Mouse (Mus musculus) hindbrain, embryonic 11.5 days (tissue): Measurements from ENCODE around the gene Ift122. TPM values are rescaled to one million over a fixed set of nuclear protein-coding genes. Genes with fewer than 3 reads are reported as not detected.

Experiments used
- ATAC-seq: fragments of 200-750 bp; cut with Nextera tagmentation; 2 replicates; pipeline ENCODE4 v1.8.0; 2017; ENCODE audit warnings: mild to moderate bottlenecking, moderate TSS enrichment, moderate library complexity; ENCODE audit not compliant: low FRiP score
- DNase-seq: peaks from one replicate; pipeline ENCODE4 v3.0.0-alpha.2; 2015; ENCODE audit warnings: low spot score
- H3K27ac ChIP-seq: fragments of 300-500 bp; sonication (generic); 2 replicates; pipeline ENCODE4 v1.5.1; 2014; ENCODE audit warnings: mild to moderate bottlenecking, low read depth, low read length
- H3K27me3 ChIP-seq: fragments of 300-500 bp; sonication (generic); 2 replicates; pipeline ENCODE4 v1.6.1; 2014; ENCODE audit warnings: mild to moderate bottlenecking, low read length, moderate library complexity, mixed read lengths; ENCODE audit not compliant: control insufficient read depth, insufficient read depth
- H3K36me3 ChIP-seq: fragments of 300-500 bp; sonication (generic); 2 replicates; pipeline ENCODE4 v1.6.1; 2014; ENCODE audit warnings: mild to moderate bottlenecking, low read length, moderate library complexity, mixed read lengths; ENCODE audit not compliant: control insufficient read depth, insufficient read depth
- H3K4me1 ChIP-seq: fragments of 300-500 bp; sonication (generic); replicated peaks from 2 replicates; pipeline ENCODE4 v1.6.1; 2014; ENCODE audit warnings: low read length, mixed read lengths; ENCODE audit not compliant: control insufficient read depth, insufficient read depth
- H3K4me2 ChIP-seq: fragments of 300-500 bp; sonication (generic); replicated peaks from 2 replicates; pipeline ENCODE4 v1.6.1; 2014; ENCODE audit warnings: mild to moderate bottlenecking, low read depth, low read length
- H3K4me3 ChIP-seq: fragments of 300-500 bp; sonication (generic); 2 replicates; pipeline ENCODE4 v1.5.1; 2014; ENCODE audit warnings: low read depth, low read length
- H3K9ac ChIP-seq: fragments of 300-500 bp; sonication (generic); 2 replicates; pipeline ENCODE4 v1.6.1; 2014; ENCODE audit warnings: low read depth, low read length
- H3K9me3 ChIP-seq: fragments of 300-500 bp; sonication (generic); 2 replicates; pipeline ENCODE4 v1.6.1; 2016; ENCODE audit warnings: low read length; ENCODE audit not compliant: control insufficient read depth
- WGBS: fragments of 180-500 bp; shearing (Covaris S2); extraction: QIAGEN DNeasy Blood & Tissue Kit; methylation state at CpG from one replicate; pipeline ENCODE4 v1.1.7; 2014; 5-methylcytosine and 5-hydroxymethylcytosine counted together
- polyA plus RNA-seq: library from polyadenylated mRNA; unstranded; fragments of >200 nt; fragmentation: Nextera tagmentation; extraction: Ambion mirVana; gene quantifications from 2 replicates; pipeline ENCODE4 v1.2.1, GENCODE M21; 2014

Gene Ift122
- polyA plus RNA-seq, 1 experiment from 2014 or later = 22.5 TPM

GRCm38 (mm10) chr6:115892363-115892762, 39.1 kb downstream of the Ift122 start:
- H3K36me3 ChIP-seq = peaks cover 3% of the 10 kb centered on the region
- no peak for ATAC-seq
- no peaks in the 10 kb centered on the region for H3K4me1 ChIP-seq
- DNase-seq = no peak
- no peaks in the 10 kb centered on the region for H3K9me3 ChIP-seq
- H3K27me3 ChIP-seq = no peaks in the 10 kb centered on the region
- H3K4me2 ChIP-seq = no peak overlapping the region
- WGBS = 85% methylated on average over 3 of the region's 3 CpGs
- no peak overlapping the region; the same call in 1 of the 2 replicates for H3K27ac ChIP-seq
- H3K4me3 ChIP-seq = no peak overlapping the region
- H3K9ac ChIP-seq = no peak overlapping the region

- Histone ChIP-seq H3K36me3 (0 out of 2 replicates have a peak, but pooled peaks cover 3% of the 10 kb centered on the region), H3K27me3 (no peaks in the 10 kb centered on the region), H3K4me3 (no peak overlapping the region), H3K9me3 (no peaks in the 10 kb centered on the region), H3K4me1 (no peaks in the 10 kb centered on the region), H3K4me2 (no peak overlapping the region), H3K9ac (no peak overlapping the region), H3K27ac (no peak overlapping the region)
- ATAC-seq (no peak), DNase-seq (no peak)
- WGBS = 36% methylated on average over 1 of the region's 1 CpGs
Measured at GRCm38 (mm10) chr6:115896346-115896745, 43.1 kb downstream of the Ift122 start.

GRCm38 (mm10) chr6:115897117-115897516, 43.8 kb downstream of the Ift122 start:
- no peak overlapping the region for H3K27ac ChIP-seq
- 80% methylated on average over 4 of the region's 4 CpGs for WGBS
- H3K27me3 ChIP-seq = no peaks in the 10 kb centered on the region
- no peak overlapping the region for H3K4me3 ChIP-seq
- no peak for DNase-seq
- no peak overlapping the region for H3K4me2 ChIP-seq
- no peak overlapping the region for H3K9ac ChIP-seq
- H3K4me1 ChIP-seq = no peaks in the 10 kb centered on the region
- ATAC-seq = no peak
- 0 out of 2 replicates have a peak, but pooled peaks cover 3% of the 10 kb centered on the region for H3K36me3 ChIP-seq
- H3K9me3 ChIP-seq = no peaks in the 10 kb centered on the region

- H3K4me1 ChIP-seq = no peaks in the 10 kb centered on the region
- WGBS = 82% methylated on average over 7 of the region's 7 CpGs
- no peaks in the 10 kb centered on the region for H3K27me3 ChIP-seq
- no peak overlapping the region for H3K9ac ChIP-seq
- no peaks in the 10 kb centered on the region for H3K36me3 ChIP-seq
- H3K4me3 ChIP-seq = no peak overlapping the region
- H3K9me3 ChIP-seq = no peaks in the 10 kb centered on the region
- no peak overlapping the region for H3K4me2 ChIP-seq
- no peak overlapping the region for H3K27ac ChIP-seq
- DNase-seq (no peak), ATAC-seq (no peak)
Measured at GRCm38 (mm10) chr6:115897926-115898520, 44.8 kb downstream of the Ift122 start.

- DNase-seq = peak; percentile 69
- Histone ChIP-seq H3K9ac (no peak overlapping the region), H3K4me3 (no peak overlapping the region), H3K4me1 (no peaks in the 10 kb centered on the region), H3K9me3 (no peaks in the 10 kb centered on the region), H3K27ac (no peak overlapping the region), H3K27me3 (no peaks in the 10 kb centered on the region), H3K4me2 (no peak overlapping the region), H3K36me3 (no peaks in the 10 kb centered on the region)
- WGBS = 35% methylated on average over 3 of the region's 3 CpGs
- 0 out of 2 replicates have a peak, but pooled peaks have one; percentile 57 for ATAC-seq
Measured at GRCm38 (mm10) chr6:115901062-115901461, 47.8 kb downstream of the Ift122 start.

GRCm38 (mm10) chr6:115901489-115901931, 48.2 kb downstream of the Ift122 start:
- DNase-seq = no peak
- no peak overlapping the region for H3K4me3 ChIP-seq
- H3K9ac ChIP-seq = no peak overlapping the region
- H3K36me3 ChIP-seq = no peaks in the 10 kb centered on the region
- H3K27me3 ChIP-seq = no peaks in the 10 kb centered on the region
- no peak for ATAC-seq
- no peaks in the 10 kb centered on the region for H3K4me1 ChIP-seq
- H3K27ac ChIP-seq = no peak overlapping the region
- H3K9me3 ChIP-seq = no peaks in the 10 kb centered on the region
- no peak overlapping the region for H3K4me2 ChIP-seq
- WGBS = 75% methylated on average over 8 of the region's 8 CpGs

GRCm38 (mm10) chr6:115902545-115902944, 49.3 kb downstream of the Ift122 start:
- 83% methylated on average over 3 of the region's 3 CpGs for WGBS
- H3K27ac ChIP-seq = no peak overlapping the region

GRCm38 (mm10) chr6:115905568-115905967, 52.3 kb downstream of the Ift122 start:
- H3K36me3 ChIP-seq = no peaks in the 10 kb centered on the region; the same call in 1 of the 2 replicates
- no peak for DNase-seq
- no peaks in the 10 kb centered on the region for H3K9me3 ChIP-seq
- 90% methylated on average over 6 of the region's 6 CpGs for WGBS
- H3K9ac ChIP-seq = no peak overlapping the region
- ATAC-seq = no peak
- H3K4me2 ChIP-seq = no peak overlapping the region
- H3K4me1 ChIP-seq = no peaks in the 10 kb centered on the region
- no peaks in the 10 kb centered on the region for H3K27me3 ChIP-seq
- no peak overlapping the region for H3K27ac ChIP-seq
- H3K4me3 ChIP-seq = no peak overlapping the region

More at GRCm38 (mm10) chr6:115902545-115902944, 49.3 kb downstream of the Ift122 start:
- no peaks in the 10 kb centered on the region; the same call in 1 of the 2 replicates for H3K36me3 ChIP-seq
- no peak overlapping the region for H3K4me3 ChIP-seq
- H3K9ac ChIP-seq = no peak overlapping the region
- H3K4me2 ChIP-seq = no peak overlapping the region
- H3K4me1 ChIP-seq = no peaks in the 10 kb centered on the region
- DNase-seq (no peak), ATAC-seq (no peak)
- no peaks in the 10 kb centered on the region for H3K27me3 ChIP-seq
- no peaks in the 10 kb centered on the region for H3K9me3 ChIP-seq

GRCm38 (mm10) chr6:115906455-115906854, 53.2 kb downstream of the Ift122 start:
- 93% methylated on average over 1 of the region's 1 CpGs for WGBS
- H3K27me3 ChIP-seq = no peaks in the 10 kb centered on the region
- H3K4me1 ChIP-seq = no peaks in the 10 kb centered on the region
- H3K36me3 ChIP-seq = no peaks in the 10 kb centered on the region; the same call in 1 of the 2 replicates
- H3K27ac ChIP-seq = no peak overlapping the region
- H3K9ac ChIP-seq = no peak overlapping the region
- no peak for ATAC-seq
- no peak overlapping the region for H3K4me3 ChIP-seq
- DNase-seq = no peak
- H3K4me2 ChIP-seq = no peak overlapping the region
- H3K9me3 ChIP-seq = no peaks in the 10 kb centered on the region
